Mouse (Mus musculus) stomach, postnatal 0 days (tissue): ENCODE data around the gene Capns2. TPM values are rescaled to one million over a fixed set of nuclear protein-coding genes. Genes with fewer than 3 reads are reported as not detected.

Experiments used
- ATAC-seq: fragments of 200-750 bp; cut with Nextera tagmentation; 2 replicates; pipeline ENCODE4 v1.8.0; 2017; ENCODE audit not compliant: low FRiP score, low TSS enrichment
- DNase-seq: peaks from one replicate; pipeline ENCODE4 v3.0.0-alpha.2; 2016; ENCODE audit warnings: low spot score
- H3K27ac ChIP-seq: fragments of 300-500 bp; sonication (generic); replicated peaks from 2 replicates; pipeline ENCODE4 v1.5.1; 2014; ENCODE audit warnings: mild to moderate bottlenecking, control low read depth
- H3K27me3 ChIP-seq: fragments of 300-500 bp; sonication (generic); 2 replicates; pipeline ENCODE4 v1.6.1; 2014; ENCODE audit warnings: low read length; ENCODE audit not compliant: control insufficient read depth, insufficient read depth
- H3K36me3 ChIP-seq: fragments of 300-500 bp; sonication (generic); 2 replicates; pipeline ENCODE4 v1.6.1; 2014; ENCODE audit warnings: low read length, mixed read lengths; ENCODE audit not compliant: control insufficient read depth, insufficient read depth
- H3K4me1 ChIP-seq: fragments of 300-500 bp; sonication (generic); replicated peaks from 2 replicates; pipeline ENCODE4 v1.6.1; 2014; ENCODE audit warnings: antibody characterized with exemption; ENCODE audit not compliant: control insufficient read depth, insufficient read depth
- H3K4me2 ChIP-seq: fragments of 300-500 bp; sonication (generic); replicated peaks from 2 replicates; pipeline ENCODE4 v1.6.1; 2014; ENCODE audit warnings: low read depth, mild to moderate bottlenecking, control low read depth, moderate library complexity
- H3K4me3 ChIP-seq: fragments of 300-500 bp; sonication (generic); 2 replicates; pipeline ENCODE4 v1.5.1; 2014; ENCODE audit warnings: low read depth, low read length, control low read depth
- H3K9ac ChIP-seq: fragments of 300-500 bp; sonication (generic); 2 replicates; pipeline ENCODE4 v1.6.1; 2014; ENCODE audit warnings: mild to moderate bottlenecking, low read length, control low read depth, mixed read lengths
- H3K9me3 ChIP-seq: fragments of 300-500 bp; sonication (generic); 2 replicates; pipeline ENCODE4 v1.6.1; 2016; ENCODE audit warnings: low read length; ENCODE audit not compliant: control insufficient read depth
- CTCF ChIP-seq: IDR thresholded peaks from 2 replicates; pipeline ENCODE4 v1.5.1; 2016; ENCODE audit warnings: antibody characterized with exemption, low read depth, mild to moderate bottlenecking, moderate library complexity
- EP300 ChIP-seq: optimal IDR thresholded peaks from 2 replicates; pipeline ENCODE3; 2016; ENCODE audit warnings: antibody characterized with exemption
- WGBS: fragments of 180-500 bp; shearing (Covaris S2); extraction: QIAGEN DNeasy Blood & Tissue Kit; methylation state at CpG from one replicate; pipeline ENCODE4 v1.1.7; 2014; 5-methylcytosine and 5-hydroxymethylcytosine counted together
- polyA plus RNA-seq: library from polyadenylated mRNA; unstranded; fragments of >200 nt; fragmentation: Nextera tagmentation; extraction: Ambion mirVana; gene quantifications from 2 replicates; pipeline ENCODE4 v1.2.1, GENCODE M21; 2015

Gene Capns2
- polyA plus RNA-seq, 1 experiment from 2014 or later: 48.8 TPM

- H3K4me2 ChIP-seq: no peak overlapping the region
- DNase-seq (no peak), ATAC-seq (no peak)
- WGBS: 86% methylated on average over 3 of the region's 3 CpGs
- H3K27ac ChIP-seq: no peak overlapping the region
- TF ChIP-seq EP300: no peak
- no peak for TF ChIP-seq CTCF
- no peaks in the 10 kb centered on the region for H3K9me3 ChIP-seq
- H3K9ac ChIP-seq: no peak overlapping the region
- H3K27me3 ChIP-seq: no peaks in the 10 kb centered on the region
- H3K4me1 ChIP-seq: no peaks in the 10 kb centered on the region
- no peaks in the 10 kb centered on the region for H3K36me3 ChIP-seq
- no peak overlapping the region for H3K4me3 ChIP-seq
Measured at GRCm38 (mm10) chr8:92911477-92911876, 10.3 kb downstream of the Capns2 start.

- H3K27ac ChIP-seq: no peak overlapping the region
- H3K36me3 ChIP-seq: no peaks in the 10 kb centered on the region
- H3K27me3 ChIP-seq: no peaks in the 10 kb centered on the region
- no peak overlapping the region for H3K9ac ChIP-seq
- no peak overlapping the region for H3K4me3 ChIP-seq
- TF ChIP-seq CTCF (no peak), EP300 (no peak)
- ATAC-seq: no peak
- DNase-seq: no peak
- no peaks in the 10 kb centered on the region for H3K9me3 ChIP-seq
- no peaks in the 10 kb centered on the region for H3K4me1 ChIP-seq
- no peak overlapping the region for H3K4me2 ChIP-seq
- WGBS: 66% methylated on average over 7 of the region's 7 CpGs
Measured at GRCm38 (mm10) chr8:92913396-92913795, 12.2 kb downstream of the Capns2 start.

DNA sequence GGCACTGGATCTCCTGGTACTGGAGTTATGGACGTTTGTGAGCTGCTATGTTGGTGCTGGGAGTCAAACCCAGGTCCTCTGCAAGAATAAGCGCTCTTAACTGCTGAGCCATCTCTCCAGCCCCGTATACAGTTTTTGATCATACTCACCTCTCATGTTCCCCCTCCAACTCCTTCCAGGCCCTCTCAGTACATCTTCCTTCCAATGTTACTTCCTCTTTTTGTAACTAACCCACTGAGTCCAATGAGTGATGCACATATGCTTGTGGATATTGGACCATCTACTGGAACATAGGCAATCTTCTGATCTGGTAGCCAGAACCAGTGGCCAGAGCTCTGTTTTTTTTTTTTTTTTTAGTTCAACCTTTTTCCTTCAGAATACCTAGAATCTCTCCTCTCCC, 14.9 kb downstream of the Capns2 start:
- Histone ChIP-seq H3K4me2 (no peak overlapping the region), H3K4me1 (no peaks in the 10 kb centered on the region), H3K36me3 (no peaks in the 10 kb centered on the region), H3K27ac (no peak overlapping the region), H3K4me3 (no peak overlapping the region), H3K9ac (no peak overlapping the region), H3K9me3 (no peaks in the 10 kb centered on the region), H3K27me3 (no peaks in the 10 kb centered on the region)
- DNase-seq (no peak), ATAC-seq (no peak)
- 79% methylated on average over 3 of the region's 3 CpGs for WGBS
- TF ChIP-seq CTCF: no peak
- no peak for TF ChIP-seq EP300

- Histone ChIP-seq H3K27me3 (no peaks in the 10 kb centered on the region), H3K4me2 (no peak overlapping the region), H3K9ac (no peak overlapping the region), H3K9me3 (no peaks in the 10 kb centered on the region), H3K27ac (no peak overlapping the region), H3K4me1 (no peaks in the 10 kb centered on the region), H3K36me3 (no peaks in the 10 kb centered on the region), H3K4me3 (no peak overlapping the region)
- DNase-seq (no peak), ATAC-seq (no peak)
- TF ChIP-seq CTCF: no peak
- WGBS: 90% methylated on average over 3 of the region's 3 CpGs
Measured at GRCm38 (mm10) chr8:92921768-92922167, 20.6 kb downstream of the Capns2 start.

GRCm38 (mm10) chr8:92928986-92929385, 27.8 kb downstream of the Capns2 start:
- Histone ChIP-seq H3K9ac (no peak overlapping the region), H3K4me3 (no peak overlapping the region), H3K27me3 (no peaks in the 10 kb centered on the region), H3K36me3 (no peaks in the 10 kb centered on the region), H3K9me3 (no peaks in the 10 kb centered on the region), H3K27ac (no peak overlapping the region), H3K4me1 (no peaks in the 10 kb centered on the region), H3K4me2 (no peak overlapping the region)
- 54% methylated on average over 4 of the region's 4 CpGs for WGBS
- DNase-seq: no peak
- no peak for TF ChIP-seq CTCF
- no peak for TF ChIP-seq EP300
- no peak for ATAC-seq

DNA sequence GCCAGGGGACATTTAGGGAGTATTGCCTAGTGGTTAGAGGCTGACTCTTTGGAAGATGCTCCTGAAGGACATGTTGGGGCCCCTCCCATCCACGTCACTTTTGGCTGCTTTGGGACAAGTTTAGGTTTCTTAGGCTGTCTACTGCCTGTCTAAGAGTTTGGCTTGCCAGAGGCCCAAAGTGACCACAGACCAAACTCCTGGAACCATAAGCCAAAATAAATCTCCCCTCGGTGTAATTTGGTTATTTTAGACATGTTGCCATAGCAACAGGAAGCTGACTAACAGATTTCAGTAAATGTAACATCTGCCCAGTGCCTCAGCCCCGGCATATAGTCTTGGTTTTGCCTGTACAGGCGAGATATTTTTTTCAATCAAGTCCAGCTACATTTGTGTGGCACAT, 36.8 kb downstream of the Capns2 start:
- no peak for ATAC-seq
- H3K9me3 ChIP-seq: no peaks in the 10 kb centered on the region
- no peak overlapping the region for H3K4me3 ChIP-seq
- no peak overlapping the region for H3K9ac ChIP-seq
- no peaks in the 10 kb centered on the region for H3K27me3 ChIP-seq
- WGBS: 67% methylated on average over 4 of the region's 4 CpGs
- no peak overlapping the region for H3K27ac ChIP-seq
- no peaks in the 10 kb centered on the region for H3K36me3 ChIP-seq
- H3K4me2 ChIP-seq: no peak overlapping the region
- TF ChIP-seq CTCF (no peak), EP300 (no peak)
- no peak for DNase-seq
- no peaks in the 10 kb centered on the region for H3K4me1 ChIP-seq
